Mouse (Mus musculus): Measurements from ENCODE around the gene Amdhd2.

DNA sequence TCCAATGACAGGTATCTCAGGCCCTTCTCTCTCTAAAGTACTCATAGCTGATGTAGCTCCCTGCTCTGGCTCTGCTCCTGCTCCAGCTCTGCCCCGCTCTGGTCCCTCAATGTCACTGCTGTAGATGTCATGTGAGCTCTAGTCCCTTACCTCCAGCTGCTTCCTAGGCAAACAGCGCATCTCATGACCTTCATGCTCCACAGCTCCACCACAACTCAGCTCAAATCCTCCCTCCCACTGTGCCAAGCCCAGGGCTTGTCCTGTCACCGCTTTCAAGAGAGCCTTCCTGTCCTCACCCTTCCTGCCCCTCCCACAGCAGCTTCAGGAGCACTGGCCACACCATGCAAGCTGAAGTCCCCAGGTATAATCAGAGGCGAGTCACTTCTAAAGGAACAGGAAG is 36.2 kb upstream of the Amdhd2 start:
- TF ChIP-seq MAFK (IDR thresholded peaks at IDR 0.05; ENCODE audit: insufficient replicate concordance, low read length) = no peak
- TF ChIP-seq MAZ (IDR thresholded peaks at IDR 0.05; ENCODE audit: low read depth, low read length) = no peak
- TF ChIP-seq EP300 (IDR thresholded peaks at IDR 0.05; ENCODE audit: low read length) = no peak
- no peak for TF ChIP-seq POLR2A (IDR thresholded peaks at IDR 0.05; ENCODE audit: low read depth, low read length)
- no peak for TF ChIP-seq JUND (conservative IDR thresholded peaks at IDR 0.05; ENCODE audit: low read depth, low read length)
- TF ChIP-seq USF1 (IDR thresholded peaks at IDR 0.05; ENCODE audit: low read depth, low read length) = no peak
- TF ChIP-seq NELFE (IDR thresholded peaks at IDR 0.05; ENCODE audit: low read depth, low read length) = no peak
- no peak for TF ChIP-seq SIN3A (IDR thresholded peaks at IDR 0.05; ENCODE audit: low read length)
- no peak for TF ChIP-seq CTCF (conservative IDR thresholded peaks at IDR 0.05 in 1 of 2, IDR thresholded peaks at IDR 0.05 in 1 of 2; ENCODE audit: low read depth in 2 of 2, low read length in 2 of 2)
- TF ChIP-seq ETS1 (conservative IDR thresholded peaks at IDR 0.05; ENCODE audit: low read depth, low read length) = no peak
- TF ChIP-seq MEF2A (IDR thresholded peaks at IDR 0.05; ENCODE audit: borderline replicate concordance, low read depth, low read length) = no peak
- TF ChIP-seq BHLHE40 (IDR thresholded peaks at IDR 0.05; ENCODE audit: low read depth, low read length) = no peak
